In genomic region chr10:97589574-97589973, GRCm38 (mm10) we compare ENCODE assay signal across 24 mouse cellular contexts. TPM values are rescaled to one million over a fixed set of nuclear protein-coding genes. Genes with fewer than 3 reads are reported as not detected.
DNase-seq lines count a peak whose midpoint lies in the region; ATAC-seq and TF ChIP-seq lines count a peak whose summit lies in the region.
"Had no signal": no experiment of that assay in that cellular context is flagged by ENCODE, and none has a peak within 500 bp of the region (broad histone marks: within the 10 kb centered on the region; RNA-seq: fewer than 3 reads in every experiment).

No protein-coding gene starts in this region.

- H3K4me2 ChIP-seq in heart, embryonic 13.5 days = no peak overlapping the region
- H3K4me2 ChIP-seq: forebrain, embryonic 13.5 days; hindbrain, embryonic 12.5 days; midbrain, embryonic 13.5 days had no signal

- no peak for TF ChIP-seq POLR2A in heart, adult 2 months (IDR thresholded peaks at IDR 0.05; ENCODE audit: insufficient read depth, low read depth, low read length)

- no peak overlapping the region for H3K4me3 ChIP-seq in layer of hippocampus, adult 2 months
- no peak overlapping the region for H3K4me3 ChIP-seq in heart, adult 2 months
- H3K4me3 ChIP-seq in heart, embryonic 13.5 days = no peak overlapping the region
- H3K4me3 ChIP-seq: forebrain, embryonic 13.5 days; hindbrain, embryonic 12.5 days; midbrain, embryonic 13.5 days; myocyte had no signal

- no peaks in the 10 kb centered on the region for H3K27me3 ChIP-seq in heart, adult 2 months (ENCODE audit: control insufficient read depth, insufficient read depth, low read length)
- H3K27me3 ChIP-seq in heart, embryonic 13.5 days (replicated peaks) = no peaks in the 10 kb centered on the region
- H3K27me3 ChIP-seq: forebrain, embryonic 13.5 days; hindbrain, embryonic 12.5 days; midbrain, embryonic 13.5 days had no signal

- H3K27ac ChIP-seq in layer of hippocampus, adult 2 months = 0 out of 2 replicates have a peak overlapping the region, but pooled peaks have one; percentile 70
- peak overlapping the region; percentile 10; the same call in 1 of the 2 replicates for H3K27ac ChIP-seq in heart, adult 2 months
- H3K27ac ChIP-seq in heart, embryonic 13.5 days (replicated peaks) = peak overlapping the region; percentile 48; the same call in 1 of the 2 replicates
- H3K27ac ChIP-seq: forebrain, embryonic 13.5 days; hindbrain, embryonic 12.5 days; midbrain, embryonic 13.5 days had no signal

- no peak for DNase-seq in layer of hippocampus, adult 2 months (ENCODE audit: low spot score in 2 of 2)
- no peak for DNase-seq in layer of hippocampus, postnatal 36 days
- peak; percentile 42 to 61 for DNase-seq in heart, adult 2 months
- DNase-seq in heart, postnatal 4 days = peak; percentile 55
- no peak for DNase-seq in kidney, adult 9 months
- DNase-seq in thymus, postnatal 4 days = no peak
- no peak for DNase-seq in kidney, postnatal 36 days
- DNase-seq: adrenal gland, adult 8-10 months; cerebellum, adult 18-20 months; kidney, adult 18-20 months; kidney, postnatal 25 days; liver; lung, adult 2 months; right cerebral cortex, adult 18-20 months; thymus, adult 18-20 months had no signal

- no peaks in the 10 kb centered on the region for H3K79me2 ChIP-seq in heart, adult 2 months (replicated peaks; ENCODE audit: control insufficient read depth, insufficient read depth, low read length)

- intact Hi-C loops in heart, adult 2 months (cut with DNase I) = no loop called here

- no peaks in the 10 kb centered on the region for H3K9me3 ChIP-seq in heart, embryonic 13.5 days
- H3K9me3 ChIP-seq: forebrain, embryonic 13.5 days; hindbrain, embryonic 12.5 days; midbrain, embryonic 13.5 days had no signal

- no peak for ATAC-seq in heart, embryonic 13.5 days (ENCODE audit: extremely low read depth, insufficient number of reproducible peaks, low FRiP score, low TSS enrichment)
- ATAC-seq: forebrain, embryonic 13.5 days; midbrain, embryonic 13.5 days had no signal

- TF ChIP-seq CTCF in layer of hippocampus, adult 2 months (conservative IDR thresholded peaks at IDR 0.05) = no peak
- TF ChIP-seq CTCF in heart, adult 2 months (IDR thresholded peaks at IDR 0.05) = no peak

- WGBS in heart, adult 2 months = 55% methylated on average over 6 of the region's 6 CpGs
- WGBS in heart, embryonic 13.5 days = 28% methylated on average over 6 of the region's 6 CpGs

- 0 out of 2 replicates have a peak, but pooled peaks have one; percentile 13 for TF ChIP-seq EP300 in heart, adult 2 months (IDR thresholded peaks at IDR 0.05; ENCODE audit: insufficient read depth, low read depth, low read length)

- no peaks in the 10 kb centered on the region for H3K36me3 ChIP-seq in heart, adult 2 months (ENCODE audit: control insufficient read depth, insufficient read depth, low read length)
- H3K36me3 ChIP-seq in heart, embryonic 13.5 days = no peaks in the 10 kb centered on the region
- H3K36me3 ChIP-seq: G1E; hindbrain, embryonic 12.5 days; midbrain, embryonic 13.5 days had no signal

- H3K4me1 ChIP-seq in heart, adult 2 months (ENCODE audit: control insufficient read depth, insufficient read depth, low read length) = no peaks in the 10 kb centered on the region; the same call in 1 of the 2 replicates
- peaks cover 15% of the 10 kb centered on the region for H3K4me1 ChIP-seq in heart, embryonic 13.5 days
- H3K4me1 ChIP-seq: forebrain, embryonic 13.5 days; hindbrain, embryonic 12.5 days; midbrain, embryonic 13.5 days had no signal

- no peak overlapping the region for H3K9ac ChIP-seq in heart, adult 2 months (ENCODE audit: low read depth, low read length)
- no peak overlapping the region for H3K9ac ChIP-seq in heart, embryonic 13.5 days
- H3K9ac ChIP-seq: forebrain, embryonic 13.5 days; hindbrain, embryonic 12.5 days; midbrain, embryonic 13.5 days had no signal

RNA-seq across cellular contexts. Expression of gene Kera, which starts 17.1 kb away (rescaled TPM):
- under 1 TPM in 1 of 2 experiments, not detected in 1; 0.29 TPM for total RNA-seq in layer of hippocampus, adult 2 months (2021)
- under 1 TPM in 1 of 2 experiments, not detected in 1; 0.15 TPM for total RNA-seq in layer of hippocampus, postnatal 36 days (2021)
- not detected for total RNA-seq in heart, adult 2 months (2021)
- polyA plus RNA-seq in heart, adult 2 months (2012; rRNA removed) = 0.14 and 0.15 TPM in 2 replicates
- polyA plus RNA-seq in heart, embryonic 13.5 days (2015; fragmentation: Nextera tagmentation; extraction: Ambion mirVana) = 0.07 and 0.13 TPM in 2 replicates
- not detected for total RNA-seq in heart, postnatal 4 days (2021)
- total RNA-seq: adrenal gland, adult 8-10 months had no signal
- polyA plus RNA-seq: cortical plate, adult 2 months; G1E; lung, adult 2 months; midbrain, embryonic 13.5 days; myocyte; spleen, adult 2 months had no signal

RNA-seq across cellular contexts. Expression of gene Lum, which starts 24.6 kb away (rescaled TPM):
- total RNA-seq in layer of hippocampus, adult 2 months (2021) = 1 to 10 TPM; 2.6 to 4.3 TPM
- 1 to 10 TPM; 3.3 to 3.4 TPM for total RNA-seq in layer of hippocampus, postnatal 36 days (2021)
- 10 to 100 TPM; 30.9 to 58.8 TPM for total RNA-seq in heart, adult 2 months (2021)
- polyA plus RNA-seq in heart, adult 2 months (2012; rRNA removed) = 39.7 and 136 TPM in 2 replicates
- 89.6 and 94.8 TPM in 2 replicates for polyA plus RNA-seq in heart, embryonic 13.5 days (2015; fragmentation: Nextera tagmentation; extraction: Ambion mirVana)
- 10 to 100 TPM; 90.0 to 96.5 TPM for total RNA-seq in heart, postnatal 4 days (2021)
- polyA plus RNA-seq: G1E, myocyte had no signal

RNA-seq across cellular contexts. Expression of gene Epyc, which starts 54.3 kb away (rescaled TPM):
- total RNA-seq in layer of hippocampus, adult 2 months (2021) = not detected
- total RNA-seq in layer of hippocampus, postnatal 36 days (2021) = not detected
- total RNA-seq in heart, adult 2 months (2021) = under 1 TPM; 0.42 to 0.61 TPM
- polyA plus RNA-seq in heart, adult 2 months (2012; rRNA removed) = 0.70 and 1.9 TPM in 2 replicates
- polyA plus RNA-seq in heart, embryonic 13.5 days (2015; fragmentation: Nextera tagmentation; extraction: Ambion mirVana) = 0.57 and 0.76 TPM in 2 replicates
- under 1 TPM in 1 of 2 experiments, not detected in 1; 0.24 TPM for total RNA-seq in heart, postnatal 4 days (2021)
- total RNA-seq: gastrocnemius, adult 18-20 months had no signal
- polyA plus RNA-seq: G1E; myocyte; spleen, adult 2 months had no signal

Comparison
In these comparisons a context has a peak if more than half of its experiments do, and no peak if none do; other contexts are left out.
1. DNase-seq: peak in heart, adult 2 months (2 of 2) and heart, postnatal 4 days (single experiment); none in layer of hippocampus, adult 2 months (0 of 2), layer of hippocampus, postnatal 36 days (0 of 2), kidney, adult 9 months (single experiment), thymus, postnatal 4 days (single experiment) and kidney, postnatal 36 days (0 of 2).
2. H3K27ac ChIP-seq: peak in every context shown above with its lines; median percentile 70 in layer of hippocampus, adult 2 months; 48 in heart, embryonic 13.5 days; 10 in heart, adult 2 months.
3. RNA of gene Lum, which starts 24.6 kb away (total RNA-seq): 90.0 to 96.5 TPM in heart, postnatal 4 days and 30.9 to 58.8 TPM in heart, adult 2 months; 2.6 to 4.3 TPM in layer of hippocampus, adult 2 months and 3.3 to 3.4 TPM in layer of hippocampus, postnatal 36 days; every median in the first group is over 4 times any median in the second.